Mouse (Mus musculus) kidney, adult 18-20 months (tissue): Measurements from ENCODE around the gene Olfr1419.
"Not testable (repeated sequence)": the region's sequence is repeated elsewhere in the genome, so short reads cannot be mapped to it uniquely, and the experiment has no call there.

Experiments used
- DNase-seq: peaks from one replicate; pipeline ENCODE4 v3.0.0; 2021

The Olfr1419 gene

DNA sequence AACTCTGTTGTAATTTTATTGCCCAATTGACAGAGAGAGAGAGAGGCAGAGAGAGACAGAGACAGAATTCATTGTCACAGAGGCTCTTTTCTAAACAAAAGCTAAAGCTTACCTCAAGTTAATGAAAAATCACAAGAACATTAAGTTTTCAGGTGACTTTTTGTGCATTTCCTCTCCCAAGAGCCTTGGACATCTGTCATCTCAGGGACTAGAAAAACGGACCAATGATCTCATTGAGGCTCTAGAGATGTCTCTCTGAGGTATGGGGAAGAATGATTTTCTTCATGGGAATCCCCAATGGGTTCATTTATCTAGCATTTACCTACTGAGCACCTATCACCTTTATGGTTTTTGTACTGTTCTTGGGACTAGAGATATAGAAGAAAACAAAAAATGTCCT lies at the start of gene Olfr1419:
Gene Olfr1419, minus strand, starts transcription at position 101 of the 400 bp plus-strand sequence.
- no peak for DNase-seq

DNA sequence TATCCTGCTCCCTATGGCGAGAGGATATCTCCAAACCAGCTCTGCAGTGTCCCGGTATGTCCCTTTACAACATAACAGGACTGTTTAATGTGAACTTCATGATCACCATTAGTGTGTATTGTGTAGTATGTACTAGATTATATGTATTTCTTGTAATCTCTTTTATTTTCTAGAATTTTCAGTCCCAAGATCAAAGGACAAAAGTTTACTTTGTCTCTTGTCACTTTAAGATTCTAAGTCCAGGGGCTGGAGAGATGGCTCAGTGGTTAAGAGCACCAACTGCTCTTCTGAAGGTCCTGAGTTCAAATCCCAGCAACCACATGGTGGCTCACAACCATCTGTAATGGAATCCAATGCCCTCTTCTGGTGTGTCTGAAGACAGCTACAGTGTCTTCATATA lies 47.6 kb upstream of the Olfr1419 start:
- not testable (repeated sequence) for DNase-seq

DNA sequence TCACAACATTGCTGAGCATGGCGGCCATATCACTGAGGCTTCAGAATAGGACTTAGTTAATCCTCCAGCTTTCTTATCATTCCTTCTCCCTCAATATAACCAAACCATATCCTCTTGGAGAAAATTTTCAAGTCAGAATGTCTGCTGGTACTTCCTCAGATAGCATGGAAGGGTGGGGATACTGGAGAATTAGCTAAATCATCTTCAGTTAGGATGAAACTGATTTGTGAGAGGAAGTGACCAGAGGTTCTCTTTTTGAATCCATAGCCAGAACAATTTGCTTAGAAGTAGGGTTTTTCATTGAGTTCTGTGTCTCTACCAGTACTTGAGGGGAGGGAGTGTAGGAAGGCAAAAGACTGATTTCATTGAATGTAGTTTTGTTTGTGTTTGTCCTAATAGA lies 47.2 kb upstream of the Olfr1419 start:
- no peak for DNase-seq

DNA sequence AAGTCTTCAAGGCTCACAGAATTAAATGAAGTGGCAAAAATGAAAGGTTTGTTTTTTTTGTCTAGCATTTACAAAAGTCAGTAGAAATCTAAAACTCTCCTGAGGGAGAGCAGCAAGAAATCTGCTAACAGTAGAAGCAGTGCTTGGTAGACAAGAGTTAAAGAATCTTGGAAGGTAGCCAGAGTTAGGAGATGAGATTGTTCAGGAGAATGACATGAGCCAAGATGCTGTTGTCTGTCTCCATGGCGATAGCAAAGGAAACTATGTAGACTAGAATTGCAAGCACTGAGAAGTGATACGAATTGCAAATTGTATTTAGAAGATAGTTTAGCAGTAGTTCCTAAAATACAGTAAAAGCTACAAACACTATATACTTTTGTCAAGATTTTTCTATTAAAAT lies 40.9 kb upstream of the Olfr1419 start:
- no peak for DNase-seq

DNA sequence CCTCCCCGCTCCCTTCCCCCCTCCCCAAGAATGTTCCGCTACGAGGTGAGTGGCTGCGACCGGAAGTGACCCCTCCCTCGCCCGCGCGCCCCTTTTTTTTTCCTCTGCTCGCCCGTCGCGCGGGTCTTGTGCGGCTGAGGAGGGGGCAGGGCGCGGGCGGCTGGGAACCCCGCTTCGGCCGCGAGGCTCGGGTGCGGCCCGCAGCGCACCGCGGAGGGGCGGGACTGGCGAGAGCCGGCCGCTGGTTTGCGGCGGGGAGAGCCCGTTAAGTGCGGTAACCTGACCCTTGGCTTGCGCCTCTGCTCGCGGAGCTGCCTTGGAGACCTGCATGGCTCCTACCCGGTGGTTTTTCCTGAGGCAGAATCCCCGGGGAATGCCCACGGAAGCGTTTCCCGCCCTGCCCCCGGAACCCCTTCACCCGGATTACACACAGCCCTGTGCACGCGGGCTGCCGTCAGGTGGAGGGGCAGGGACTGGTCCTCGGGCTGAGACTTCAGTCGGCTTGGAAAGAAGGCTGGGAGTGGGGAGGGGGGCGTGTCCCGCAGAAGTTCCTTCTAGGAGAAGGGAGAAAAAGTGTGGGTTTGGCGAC lies 37.7 kb upstream of the Olfr1419 start:
- DNase-seq: peak; percentile 68

DNA sequence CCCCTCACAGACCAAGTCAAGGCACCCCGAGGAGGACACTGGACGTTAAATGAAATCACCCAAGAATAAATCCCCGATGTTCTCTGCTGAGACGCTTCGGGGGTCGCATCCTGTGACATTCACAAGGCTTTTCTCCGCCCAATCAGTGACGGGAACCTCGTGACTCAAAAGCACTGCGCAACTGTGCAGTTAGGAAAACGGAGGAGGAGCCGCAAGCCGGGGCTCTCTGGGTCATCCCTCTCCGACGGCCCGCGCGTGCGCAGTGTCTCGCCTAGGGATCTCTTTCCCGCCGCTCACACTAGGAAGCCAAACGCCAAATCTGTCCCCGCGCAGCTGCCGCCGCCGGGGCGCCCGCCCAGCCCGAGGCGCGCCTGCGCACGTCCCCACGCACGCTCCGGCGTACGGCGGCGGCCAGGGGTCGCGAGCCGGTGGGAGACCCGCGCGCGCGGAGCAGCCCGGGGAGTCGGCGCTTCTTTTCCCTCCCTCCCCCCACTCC lies 37.2 kb upstream of the Olfr1419 start, which contains the start of gene Patl1:
Gene Patl1, plus strand, starts transcription at position 363 of the 496 bp plus-strand sequence.
- peak; percentile 97 for DNase-seq

DNA sequence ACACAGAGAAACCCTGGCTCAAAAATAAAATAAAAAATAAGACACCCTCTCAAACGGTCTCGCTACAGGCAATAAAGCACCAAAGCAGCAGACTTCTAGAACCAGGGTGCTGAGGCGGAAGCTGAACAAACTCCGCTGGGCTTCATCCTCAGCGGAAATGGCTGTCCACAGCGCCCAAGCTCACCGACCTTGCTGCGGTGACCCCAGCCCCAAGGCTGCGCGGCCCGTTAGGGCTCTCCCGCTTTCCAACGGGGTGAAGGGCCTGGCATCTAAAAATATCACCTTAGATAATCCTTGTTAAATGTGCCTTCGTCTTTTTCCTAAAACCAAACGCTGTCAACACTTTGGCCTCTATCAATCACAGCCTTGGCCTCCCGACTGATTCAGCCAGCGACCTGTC lies 36.7 kb upstream of the Olfr1419 start:
- no peak for DNase-seq

DNA sequence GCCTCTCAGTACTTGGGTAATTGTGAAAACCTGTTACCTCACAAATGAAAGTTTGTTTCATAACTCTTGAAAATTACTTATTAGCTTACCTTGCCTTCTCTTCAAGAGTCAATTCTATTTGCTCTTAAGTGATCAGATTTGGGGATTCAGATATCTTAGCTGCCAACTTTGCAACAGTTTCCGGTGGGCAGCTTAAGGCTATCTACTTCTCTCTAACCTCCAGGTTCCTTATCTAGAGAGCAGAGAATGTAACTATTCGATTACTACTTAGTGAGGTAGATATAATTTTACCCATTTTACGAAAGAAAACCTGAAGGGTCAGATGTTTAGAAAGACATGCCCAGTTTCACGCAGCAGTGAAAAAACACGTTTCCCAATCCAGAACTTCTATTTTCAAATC lies 36.1 kb upstream of the Olfr1419 start:
- no peak for DNase-seq

DNA sequence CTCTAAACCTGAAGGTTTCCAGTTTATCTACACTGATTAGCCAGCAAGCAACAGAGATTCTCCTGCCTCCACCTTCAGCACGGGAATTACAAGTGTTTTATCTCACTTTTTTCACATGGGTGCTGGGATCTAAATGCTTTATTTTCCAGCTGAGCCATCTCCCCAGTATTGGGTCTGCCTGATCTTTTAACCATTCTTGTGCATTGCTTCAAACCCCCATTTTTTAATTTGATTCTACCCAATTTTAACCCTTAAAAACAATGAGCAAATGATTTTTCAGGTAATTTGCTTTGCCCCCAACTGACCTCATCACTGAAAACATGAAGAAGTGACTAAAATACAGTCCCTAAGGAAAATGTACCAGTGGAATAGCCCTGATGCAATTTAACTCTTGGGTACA lies 11.4 kb upstream of the Olfr1419 start, which contains the start of gene Olfr1420:
Gene Olfr1420, plus strand, starts transcription at position 301 of the 400 bp plus-strand sequence.
- DNase-seq: no peak

DNA sequence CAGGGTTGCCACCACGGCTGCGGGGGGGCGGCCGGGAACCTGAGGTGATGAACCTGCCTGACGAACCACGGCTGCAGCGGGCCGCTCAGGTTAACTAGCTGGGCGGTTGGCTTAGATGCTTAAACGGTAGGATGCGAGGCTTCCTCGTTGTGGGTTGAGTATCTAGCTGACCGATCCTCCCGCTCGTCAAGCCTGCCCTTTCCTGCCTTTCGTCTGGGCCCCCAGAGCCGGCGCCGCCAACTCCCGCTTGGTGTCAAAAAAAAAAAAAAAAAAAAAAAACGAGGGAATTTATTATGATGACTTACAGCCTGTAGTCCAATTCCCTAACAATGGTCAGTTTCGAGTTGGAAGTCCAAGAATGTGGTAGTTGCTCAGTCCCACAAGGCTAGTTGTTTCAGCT lies 3.5 kb upstream of the Olfr1419 start:
- not testable (repeated sequence) for DNase-seq

DNA sequence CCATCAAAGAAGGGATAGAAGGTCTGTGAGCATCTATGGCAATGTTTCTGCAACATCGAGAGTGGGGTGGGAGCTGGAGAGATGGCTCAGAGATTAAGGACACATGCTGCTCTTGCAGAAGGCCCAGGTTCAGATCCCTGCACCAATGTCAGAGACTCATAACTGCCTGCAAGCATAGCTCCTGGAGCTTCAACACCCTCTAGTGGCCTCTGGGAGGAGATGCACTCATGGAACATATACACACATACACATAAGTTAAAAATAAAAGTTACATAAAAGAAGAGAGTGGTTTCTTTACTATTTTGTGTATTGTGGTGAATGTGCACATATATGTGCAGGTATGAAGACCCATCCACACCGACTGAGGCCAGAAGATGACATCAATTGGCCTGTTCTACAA lies 7.1 kb downstream of the Olfr1419 start:
- no peak for DNase-seq

DNA sequence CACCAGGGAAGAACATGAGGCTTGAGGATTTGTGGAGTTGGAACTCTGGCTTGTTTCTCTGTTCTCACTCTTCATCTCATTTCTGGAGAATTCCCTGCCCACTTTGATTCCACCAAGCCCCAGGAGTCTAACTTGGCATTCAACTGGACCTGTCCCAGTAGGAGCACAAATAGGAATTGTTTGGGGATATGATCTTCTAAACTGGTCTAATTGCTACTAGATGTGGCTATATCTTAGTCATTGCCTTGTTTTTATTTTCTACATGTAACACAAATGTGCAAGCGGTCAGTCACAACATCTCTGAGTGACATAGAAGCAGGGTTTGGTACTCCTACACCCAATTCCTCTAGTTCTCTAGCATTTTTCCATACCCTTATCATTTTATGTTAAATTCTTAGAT lies 13.9 kb downstream of the Olfr1419 start, which contains the start of gene Olfr1418:
Gene Olfr1418, minus strand, starts transcription at position 101 of the 400 bp plus-strand sequence.
- DNase-seq: no peak

DNA sequence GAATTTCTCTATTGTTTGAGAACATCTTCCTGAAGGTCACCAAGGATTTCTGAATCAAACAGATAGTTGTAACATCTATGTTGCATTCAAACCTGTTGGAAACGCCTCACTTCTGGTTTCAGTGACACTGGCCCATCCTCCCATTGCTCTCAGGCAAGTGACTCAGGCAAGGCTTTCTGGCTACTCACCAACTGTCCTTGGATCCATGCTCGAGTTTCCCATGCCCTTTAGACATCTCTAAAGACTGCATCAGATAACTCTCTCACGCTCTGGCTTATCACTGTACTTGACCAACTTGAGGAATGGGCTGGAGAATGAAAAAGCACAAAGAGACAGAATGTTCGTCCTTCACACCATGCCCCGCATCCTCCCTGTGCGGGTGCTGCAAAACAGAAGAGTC lies 18.4 kb downstream of the Olfr1419 start:
- no peak for DNase-seq

DNA sequence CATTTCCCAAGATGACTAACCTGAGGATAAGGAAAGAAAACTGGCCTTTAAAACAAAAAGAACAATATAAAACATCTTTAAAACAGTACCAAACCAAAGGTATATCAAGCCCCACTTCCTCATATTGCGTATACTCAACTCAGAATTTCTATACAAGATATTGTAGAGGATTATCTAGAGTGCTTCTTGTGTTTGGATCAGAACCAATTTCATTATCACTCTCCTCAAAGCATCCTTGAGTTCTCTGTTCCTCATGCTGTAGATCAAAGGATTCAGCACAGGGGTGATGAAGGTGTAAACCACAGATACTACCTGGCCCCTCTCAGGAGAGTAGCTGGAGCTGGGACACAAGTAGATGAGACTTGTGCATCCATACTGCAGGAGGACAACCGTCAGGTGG lies 20.1 kb downstream of the Olfr1419 start:
- DNase-seq: no peak

DNA sequence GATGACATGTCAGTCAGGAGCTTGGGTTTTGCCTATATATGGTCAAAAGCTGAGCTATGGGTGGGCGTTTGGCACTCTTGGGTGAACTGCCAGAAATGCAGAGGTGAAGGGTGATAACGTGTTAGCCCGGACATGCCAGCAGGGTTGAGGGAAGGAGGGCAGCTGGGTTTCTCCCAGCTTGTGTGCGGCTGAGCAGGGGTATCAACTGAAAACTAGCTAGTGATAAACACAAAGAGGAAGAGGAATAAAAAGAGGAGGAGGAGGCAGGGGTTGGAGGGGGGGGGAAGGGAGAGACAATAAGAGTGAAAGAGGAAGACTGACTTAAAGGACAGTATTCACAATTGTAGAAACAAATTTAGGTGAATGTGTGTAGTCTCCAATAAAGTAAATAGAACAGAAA lies 22.3 kb downstream of the Olfr1419 start:
- no peak for DNase-seq

DNA sequence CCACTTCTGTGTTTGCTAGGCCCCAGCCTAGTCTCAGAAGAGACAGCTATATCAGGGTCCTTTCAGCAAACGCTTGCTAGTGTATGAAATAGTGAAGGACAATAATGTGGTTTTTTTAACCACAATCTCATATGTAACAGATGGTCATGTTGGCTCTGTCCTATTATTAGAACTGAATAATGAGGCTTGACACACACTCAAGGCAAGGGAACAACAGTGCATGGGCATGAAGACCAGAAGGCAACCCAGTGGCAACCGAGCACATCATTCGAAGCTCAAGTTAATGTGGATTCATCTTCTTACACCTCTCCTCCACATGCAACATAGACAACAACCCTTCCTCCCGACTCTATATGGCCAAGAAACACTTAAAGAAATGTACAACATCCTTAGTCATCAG lies 28.6 kb downstream of the Olfr1419 start:
- DNase-seq: no peak

DNA sequence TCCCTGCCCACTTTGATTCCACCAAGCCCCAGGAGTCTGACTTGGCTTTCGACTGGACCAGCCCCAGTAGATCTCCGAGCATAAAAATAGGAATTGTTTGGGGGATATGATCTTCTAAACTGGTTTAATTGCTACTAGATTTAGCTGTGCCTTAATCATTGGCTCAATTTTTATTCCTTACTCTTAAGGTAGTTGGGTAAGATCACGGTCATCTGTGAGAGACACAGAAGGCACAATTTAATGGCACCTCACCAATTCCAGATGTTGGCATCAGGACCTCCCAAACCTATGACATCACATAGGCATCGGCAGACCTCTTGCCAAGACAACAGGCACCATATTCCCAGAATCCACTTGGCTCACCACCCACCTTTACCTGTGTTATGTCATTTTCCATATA lies 35.8 kb downstream of the Olfr1419 start, which contains the start of gene Olfr1417:
Gene Olfr1417, minus strand, starts transcription at position 101 of the 400 bp plus-strand sequence.
- DNase-seq: no peak

DNA sequence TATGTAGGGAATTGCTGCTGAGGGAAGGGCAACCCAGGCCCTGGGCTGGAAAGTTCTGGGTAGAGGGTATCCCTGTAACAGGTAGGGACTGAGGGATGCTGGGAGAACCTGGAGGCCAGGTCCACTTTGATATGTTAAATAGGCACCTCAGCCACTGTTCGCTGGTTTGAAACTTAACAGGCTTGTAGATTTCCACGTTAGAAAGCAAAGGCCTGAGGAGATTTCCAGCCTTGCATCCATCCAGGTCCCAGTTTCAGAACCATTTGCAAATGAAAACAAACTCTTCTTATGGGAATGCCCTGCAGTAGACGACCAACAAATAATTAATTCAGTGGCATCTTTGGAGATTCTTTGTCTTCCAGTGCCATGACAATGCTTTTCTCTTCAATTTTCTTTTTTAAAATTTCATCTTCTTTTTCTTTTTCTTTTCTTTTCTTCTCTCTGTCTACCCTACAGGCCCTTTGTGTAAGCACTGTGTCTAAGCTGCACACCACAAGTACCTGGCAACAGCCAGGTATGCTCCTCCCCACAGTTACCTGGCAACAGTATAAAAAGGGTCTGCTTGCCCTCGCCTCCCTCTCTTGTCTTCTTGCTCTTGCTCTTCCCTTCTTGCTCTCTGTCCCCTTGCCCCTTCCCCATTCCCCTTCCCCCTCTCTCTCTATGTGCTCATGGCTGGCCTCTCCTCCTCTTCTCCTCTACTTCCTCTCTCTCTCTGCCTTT lies 51.4 kb downstream of the Olfr1419 start:
- DNase-seq: no peak

DNA sequence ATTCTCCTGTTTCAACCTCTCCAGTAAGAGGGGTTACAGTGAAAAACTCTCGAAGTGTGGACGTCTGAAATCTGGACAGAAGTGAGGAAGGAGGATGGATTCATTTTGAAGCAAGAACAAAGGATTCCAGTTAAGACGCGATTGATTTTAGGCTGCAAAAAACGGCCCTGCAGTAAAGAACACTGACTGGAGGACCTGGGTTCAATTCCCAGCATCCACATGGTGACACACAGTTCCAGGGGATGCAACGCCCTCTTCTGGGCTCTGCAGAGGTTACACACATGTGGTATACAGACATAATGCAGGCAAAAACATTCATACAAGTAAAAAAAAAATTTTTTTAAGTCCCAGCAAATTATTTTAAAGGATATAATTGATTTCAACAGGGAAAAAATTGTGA lies 54.7 kb downstream of the Olfr1419 start:
- DNase-seq: no peak

DNA sequence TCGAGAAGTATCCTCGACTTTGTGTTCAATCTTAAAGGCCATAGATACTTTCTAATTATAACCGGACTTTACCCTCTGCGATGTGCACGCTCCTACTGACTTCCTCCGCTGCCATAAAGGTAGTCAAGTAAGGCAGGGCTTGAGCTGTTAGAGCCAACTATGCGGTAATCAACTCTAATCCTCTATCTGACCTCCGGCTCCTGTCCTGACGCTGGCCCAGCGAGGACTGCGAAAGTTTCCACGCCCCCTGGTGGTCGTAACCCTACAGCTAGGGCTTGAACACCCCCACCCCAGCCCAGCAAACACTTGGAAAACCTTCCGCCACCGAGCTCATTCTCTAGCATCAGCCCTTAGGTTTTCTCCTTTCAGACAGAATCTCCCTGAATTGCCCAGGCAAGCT lies 55.1 kb downstream of the Olfr1419 start:
- peak; percentile 83 for DNase-seq

DNA sequence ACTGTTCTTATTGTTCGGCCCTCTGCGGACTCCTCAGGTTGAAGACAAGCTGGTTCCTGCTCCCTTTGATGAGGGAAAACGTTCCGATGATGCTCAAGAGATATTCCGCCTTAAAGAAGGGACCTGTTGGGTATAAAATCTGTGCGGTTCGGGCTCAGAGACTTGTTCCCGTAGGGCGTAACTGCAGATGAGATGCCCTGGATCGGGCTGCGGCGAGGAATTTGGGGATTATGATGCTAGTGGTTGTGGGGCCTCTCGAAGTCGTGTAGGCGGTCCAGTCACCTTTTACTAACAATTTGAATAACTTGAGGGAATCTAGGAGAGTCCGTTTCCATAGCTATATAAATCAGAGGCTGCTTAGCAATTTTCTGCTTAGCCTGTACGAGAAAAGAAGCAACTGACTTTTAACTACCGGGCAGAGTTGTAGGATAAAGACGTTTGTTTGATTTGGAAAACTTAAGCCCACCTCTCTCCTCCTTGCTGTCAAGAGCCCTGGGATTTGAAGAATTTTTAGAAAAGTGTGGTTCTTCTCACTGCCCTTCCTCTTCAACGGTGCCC lies 55.7 kb downstream of the Olfr1419 start, which contains the start of gene Stx3:
Gene Stx3, minus strand, starts transcription at position 261 of the 558 bp plus-strand sequence.
- no peak for DNase-seq
